In genomic region chr2:33187874-33188273, GRCm38 (mm10) we compare ENCODE assay signal across 22 mouse cellular contexts. TPM values are rescaled to one million over a fixed set of nuclear protein-coding genes. Genes with fewer than 3 reads are reported as not detected.
DNase-seq lines count a peak whose midpoint lies in the region; ATAC-seq lines count a peak whose summit lies in the region.
"Had no signal": no experiment of that assay in that cellular context is flagged by ENCODE, and none has a peak within 500 bp of the region (broad histone marks: within the 10 kb centered on the region; RNA-seq: fewer than 3 reads in every experiment).

No protein-coding gene starts in this region.

- peak overlapping the region; percentile 82 for H3K27ac ChIP-seq in heart, embryonic 15.5 days
- H3K27ac ChIP-seq: embryonic facial prominence, embryonic 12.5 days; forebrain, embryonic 15.5 days; limb, embryonic 12.5 days; liver, embryonic 12.5 days; stomach, postnatal 0 days had no signal

- no peaks in the 10 kb centered on the region for H3K27me3 ChIP-seq in heart, embryonic 15.5 days
- H3K27me3 ChIP-seq: CH12.LX; embryonic facial prominence, embryonic 12.5 days; forebrain, embryonic 15.5 days; limb, embryonic 12.5 days; liver, embryonic 12.5 days had no signal

- no peak overlapping the region for H3K9ac ChIP-seq in heart, embryonic 15.5 days
- H3K9ac ChIP-seq: embryonic facial prominence, embryonic 12.5 days; forebrain, embryonic 15.5 days; limb, embryonic 12.5 days; liver, embryonic 12.5 days; lung, embryonic 14.5 days had no signal

- no peaks in the 10 kb centered on the region for H3K9me3 ChIP-seq in heart, embryonic 15.5 days (replicated peaks)
- H3K9me3 ChIP-seq: embryonic facial prominence, embryonic 12.5 days; forebrain, embryonic 15.5 days; limb, embryonic 12.5 days; liver, embryonic 12.5 days had no signal

- H3K4me1 ChIP-seq in heart, embryonic 15.5 days (replicated peaks), result peaks cover 48% of the 10 kb centered on the region
- H3K4me1 ChIP-seq: embryonic facial prominence, embryonic 12.5 days; liver, embryonic 12.5 days had no signal

- no peak overlapping the region for H3K4me3 ChIP-seq in heart, embryonic 15.5 days
- H3K4me3 ChIP-seq: embryonic facial prominence, embryonic 12.5 days; forebrain, embryonic 15.5 days; limb, embryonic 12.5 days; liver, embryonic 12.5 days had no signal

- H3K36me3 ChIP-seq in heart, embryonic 15.5 days, result no peaks in the 10 kb centered on the region
- H3K36me3 ChIP-seq: embryonic facial prominence, embryonic 12.5 days; forebrain, embryonic 15.5 days; limb, embryonic 12.5 days; liver, embryonic 12.5 days had no signal

- no peak; the same call in 1 of the 2 replicates for ATAC-seq in heart, embryonic 15.5 days (replicated peaks; ENCODE audit: insufficient number of reproducible peaks, insufficient read depth, low FRiP score, low read depth)
- ATAC-seq: forebrain, embryonic 15.5 days; hindbrain, embryonic 16.5 days; intestine, postnatal 0 days; liver, embryonic 12.5 days had no signal

- 54% methylated on average over 2 of the region's 2 CpGs for WGBS in heart, embryonic 15.5 days

- intact Hi-C loops in heart, postnatal 36 days (cut with DNase I), result no loop called here

- DNase-seq in adrenal gland, postnatal 25 days, result peak; percentile 45
- DNase-seq in adrenal gland, postnatal 10 days, result no peak
- no peak for DNase-seq in heart, postnatal 36 days
- DNase-seq in 416B (ENCODE audit: low read depth), result peak; percentile 81
- peak; percentile 81 for DNase-seq in heart, postnatal 4 days
- no peak for DNase-seq in right cerebral cortex, postnatal 36 days (ENCODE audit: low spot score in 2 of 2)
- no peak for DNase-seq in layer of hippocampus, postnatal 14 days (ENCODE audit: low spot score in 2 of 2)
- DNase-seq: cerebellum, adult 11 months; gastrocnemius, postnatal 36 days; lung, embryonic 14.5 days; retina, postnatal 1 day; right cerebral cortex, postnatal 4 days had no signal

- no peak overlapping the region for H3K4me2 ChIP-seq in heart, embryonic 15.5 days
- H3K4me2 ChIP-seq: embryonic facial prominence, embryonic 12.5 days; forebrain, embryonic 15.5 days; limb, embryonic 12.5 days; liver, embryonic 12.5 days; lung, embryonic 14.5 days; midbrain, embryonic 11.5 days had no signal

RNA-seq across cellular contexts. Expression of gene Angptl2, which starts 28.0 kb away (rescaled TPM):
- total RNA-seq in adrenal gland, postnatal 25 days (2021), result 21.2 and 23.6 TPM in 2 replicates
- total RNA-seq in adrenal gland, postnatal 10 days (2021), result 10 to 100 TPM; 51.9 to 66.1 TPM
- polyA plus RNA-seq in heart, embryonic 15.5 days (2015; fragmentation: Nextera tagmentation; extraction: Ambion mirVana), result 59.1 and 77.0 TPM in 2 replicates
- 10 to 100 TPM; 51.2 to 67.0 TPM for total RNA-seq in heart, postnatal 36 days (2021)
- total RNA-seq in heart, postnatal 4 days (2021), result 100 to 1,000 TPM; 108 to 126 TPM
- 1 to 10 TPM; 2.6 to 5.9 TPM for total RNA-seq in layer of hippocampus, postnatal 14 days (2021)

RNA-seq across cellular contexts. Expression of gene Garnl3, which starts 56.4 kb away (rescaled TPM):
- total RNA-seq in adrenal gland, postnatal 25 days (2021), result 17.3 and 19.2 TPM in 2 replicates
- total RNA-seq in adrenal gland, postnatal 10 days (2021), result 10 to 100 TPM; 16.4 to 29.5 TPM
- 6.9 and 11.4 TPM in 2 replicates for polyA plus RNA-seq in heart, embryonic 15.5 days (2015; fragmentation: Nextera tagmentation; extraction: Ambion mirVana)
- total RNA-seq in heart, postnatal 36 days (2021), result 1 to 10 TPM; 3.1 to 4.7 TPM
- 10 to 100 TPM in 1 of 2 experiments, 1 to 10 TPM in 1; 9.7 to 11.6 TPM for total RNA-seq in heart, postnatal 4 days (2021)
- total RNA-seq in layer of hippocampus, postnatal 14 days (2021), result 10 to 100 TPM; 46.0 to 65.4 TPM

Comparison
In these comparisons a context has a peak if more than half of its experiments do, and no peak if none do; other contexts are left out.
1. DNase-seq: peak in adrenal gland, postnatal 25 days (single experiment), 416B (single experiment) and heart, postnatal 4 days (single experiment); none in adrenal gland, postnatal 10 days (single experiment), heart, postnatal 36 days (0 of 2), right cerebral cortex, postnatal 36 days (0 of 2) and layer of hippocampus, postnatal 14 days (0 of 2).